Mouse (Mus musculus): ENCODE measurements at regions not wholly inside any gene's neighbourhood (a gene's known extent, or its start where the extent isn't known, plus 50 kb on each side); places are given as distances from the start of the nearest gene placed in this dataset.

DNA sequence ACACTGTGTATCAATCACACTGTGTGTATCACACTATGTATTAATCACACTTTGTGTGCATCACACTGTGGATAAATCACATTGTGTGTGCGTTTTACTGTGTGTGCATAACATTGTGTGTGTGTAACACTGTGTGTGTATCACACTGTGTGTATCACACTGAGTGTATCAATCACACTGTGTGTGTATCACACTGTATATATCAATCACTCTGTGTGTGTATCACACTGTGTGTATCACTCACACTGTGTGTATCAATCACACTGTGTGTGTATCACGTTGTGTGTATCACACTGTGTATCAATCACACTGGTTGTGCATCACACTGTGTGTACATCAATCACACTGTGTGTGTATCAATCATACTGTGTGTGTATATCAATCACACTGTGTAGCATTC, 62.8 kb upstream of the Dlx6 start:
- no peaks in the 10 kb centered on the region for H3K4me1 ChIP-seq (ENCODE audit: control insufficient read depth in 1 of 2, insufficient read depth in 2 of 2, low read length in 2 of 2)
- no peaks in the 10 kb centered on the region for H3K9me3 ChIP-seq (replicated peaks; ENCODE audit: insufficient read depth, low read length)
- H3K4me3 ChIP-seq (ENCODE audit: control insufficient read depth in 1 of 2, insufficient read depth in 1 of 2, low read depth in 2 of 2, low read length in 2 of 2): no peak overlapping the region
- H3K27ac ChIP-seq (ENCODE audit: control insufficient read depth, low read depth, low read length): no peak overlapping the region
- TF ChIP-seq RAD21 (IDR thresholded peaks at IDR 0.05; ENCODE audit: low read depth, low read length): no peak
- TF ChIP-seq GABPA (IDR thresholded peaks at IDR 0.05; ENCODE audit: low read depth, low read length): no peak
- peak; percentile 20; the same call in 1 of the 2 replicates for TF ChIP-seq POLR2AphosphoS5 (IDR thresholded peaks at IDR 0.05; ENCODE audit: borderline replicate concordance, low read depth, low read length)
- H3K36me3 ChIP-seq (ENCODE audit: control insufficient read depth in 1 of 2, insufficient read depth in 2 of 2, low read length in 2 of 2): no peaks in the 10 kb centered on the region
- H3K27me3 ChIP-seq (ENCODE audit: control insufficient read depth in 1 of 2, insufficient read depth in 2 of 2, low read length in 2 of 2): no peaks in the 10 kb centered on the region; a peak in 1 of 4 replicates
- no peak for DNase-seq (ENCODE audit: low read depth, low spot score)
- H3K9ac ChIP-seq (ENCODE audit: control insufficient read depth, low read depth, low read length, poor library complexity, severe bottlenecking): no peak overlapping the region
- no peaks in the 10 kb centered on the region for H3K79me2 ChIP-seq (ENCODE audit: control insufficient read depth, insufficient read depth, low read length, poor library complexity)

DNA sequence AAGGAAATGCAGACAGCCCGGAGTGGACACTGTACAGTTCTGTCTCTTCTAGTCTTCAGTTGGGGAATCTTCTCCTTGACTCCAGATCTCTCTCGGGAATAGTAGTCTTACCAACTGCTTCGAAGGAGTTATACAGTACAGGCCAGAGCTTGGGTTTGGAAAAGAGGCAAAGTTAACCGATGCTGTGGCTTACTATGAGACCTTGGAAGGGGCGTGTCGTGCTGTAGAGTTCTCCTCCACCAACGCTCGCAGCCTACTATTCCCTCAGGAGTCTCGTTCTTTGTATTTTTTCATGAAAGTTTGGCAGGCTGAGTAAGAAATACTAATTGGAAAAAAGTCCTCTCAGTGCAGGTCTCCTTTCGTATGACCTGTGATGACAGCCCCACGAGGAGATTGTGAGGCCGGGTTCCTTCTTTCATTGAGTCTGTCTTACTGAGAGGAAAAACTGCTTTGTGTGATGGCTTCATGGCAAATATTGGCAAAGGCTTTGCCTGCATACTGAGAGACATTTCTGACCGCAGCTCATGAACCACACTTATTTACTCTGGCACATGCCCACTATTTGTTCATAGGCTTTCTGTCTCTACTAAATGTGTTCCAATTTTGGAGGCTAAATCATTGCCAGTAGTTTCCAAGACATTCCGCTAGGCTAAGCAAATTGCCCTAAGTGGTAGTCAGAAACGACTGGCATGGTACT, 61.4 kb upstream of the Dlx6 start:
- Histone ChIP-seq H3K79me2 (ENCODE audit: control insufficient read depth, insufficient read depth, low read length, poor library complexity) (no peaks in the 10 kb centered on the region), H3K27me3 (ENCODE audit: control insufficient read depth in 1 of 2, insufficient read depth in 2 of 2, low read length in 2 of 2) (no peaks in the 10 kb centered on the region; a peak in 1 of 4 replicates), H3K4me1 (ENCODE audit: control insufficient read depth in 1 of 2, insufficient read depth in 2 of 2, low read length in 2 of 2) (no peaks in the 10 kb centered on the region), H3K9ac (ENCODE audit: control insufficient read depth, low read depth, low read length, poor library complexity, severe bottlenecking) (no peak overlapping the region), H3K27ac (ENCODE audit: control insufficient read depth, low read depth, low read length) (no peak overlapping the region), H3K9me3 (replicated peaks; ENCODE audit: insufficient read depth, low read length) (no peaks in the 10 kb centered on the region), H3K4me3 (ENCODE audit: control insufficient read depth in 1 of 2, insufficient read depth in 1 of 2, low read depth in 2 of 2, low read length in 2 of 2) (no peak overlapping the region), H3K36me3 (ENCODE audit: control insufficient read depth in 1 of 2, insufficient read depth in 2 of 2, low read length in 2 of 2) (no peaks in the 10 kb centered on the region)
- TF ChIP-seq MEF2A (IDR thresholded peaks at IDR 0.05; ENCODE audit: extremely low read depth, insufficient replicate concordance, low read depth, low read length, poor library complexity, severe bottlenecking) (no peak), EP300 (IDR thresholded peaks at IDR 0.05; ENCODE audit: low read depth in 1 of 2, low read length in 2 of 2) (no peak), ZNF384 (IDR thresholded peaks at IDR 0.05; ENCODE audit: low read depth, low read length) (no peak), ELF1 (IDR thresholded peaks at IDR 0.05; ENCODE audit: low read depth, low read length) (no peak), GABPA (IDR thresholded peaks at IDR 0.05; ENCODE audit: low read depth, low read length) (no peak), MYB (IDR thresholded peaks at IDR 0.05; ENCODE audit: low read depth, low read length) (no peak), TAL1 (IDR thresholded peaks at IDR 0.05; ENCODE audit: low read length) (no peak), MYC (IDR thresholded peaks at IDR 0.05; ENCODE audit: low read depth, low read length) (no peak), POLR2AphosphoS2 (IDR thresholded peaks at IDR 0.05; ENCODE audit: low read length) (no peak), USF2 (IDR thresholded peaks at IDR 0.05; ENCODE audit: borderline replicate concordance in 1 of 2, insufficient read depth in 1 of 2, low read depth in 1 of 2, low read length in 2 of 2) (no peak), CHD1 (IDR thresholded peaks at IDR 0.05; ENCODE audit: low read depth, low read length) (no peak), POLR2AphosphoS5 (IDR thresholded peaks at IDR 0.05; ENCODE audit: borderline replicate concordance, low read depth, low read length) (no peak), E2F4 (IDR thresholded peaks at IDR 0.05; ENCODE audit: borderline replicate concordance, low read depth, low read length) (no peak), ZMIZ1 (IDR thresholded peaks at IDR 0.05; ENCODE audit: low read depth, low read length) (no peak), GATA1 (IDR thresholded peaks at IDR 0.05; ENCODE audit: low read depth, low read length) (no peak), SMC3 (IDR thresholded peaks at IDR 0.05; ENCODE audit: low read depth, low read length) (no peak), ZC3H11A (IDR thresholded peaks at IDR 0.05; ENCODE audit: low read depth, low read length) (no peak), MAZ (IDR thresholded peaks at IDR 0.05; ENCODE audit: low read depth, low read length) (no peak), POLR2A (IDR thresholded peaks at IDR 0.05; ENCODE audit: control insufficient read depth in 1 of 2, insufficient read depth in 1 of 2, low read depth in 1 of 2, low read length in 2 of 2, poor library complexity in 1 of 2) (no peak), RAD21 (IDR thresholded peaks at IDR 0.05; ENCODE audit: low read depth, low read length) (no peak)
- no peak for DNase-seq (ENCODE audit: low read depth, low spot score)
